Mouse (Mus musculus) kidney, embryonic 15.5 days (tissue): ENCODE data around the gene Olfr549. TPM values are rescaled to one million over a fixed set of nuclear protein-coding genes. Genes with fewer than 3 reads are reported as not detected.

Experiments
- polyA plus RNA-seq: library from polyadenylated mRNA; unstranded; fragments of >200 nt; fragmentation: Nextera tagmentation; extraction: Ambion mirVana; gene quantifications from 2 replicates; pipeline ENCODE4 v1.2.1, GENCODE M21; 2015

The Olfr549 gene
- polyA plus RNA-seq, 1 experiment from 2014 or later: not detected

Other genes starting within 250 kb of the Olfr549 start
- 155 and 159 TPM in 2 replicates for gene Rrm1, start 108.2 kb upstream of the Olfr549 start, polyA plus RNA-seq
- 0.38 and 0.48 TPM in 2 replicates for gene Olfr543, start 68.2 kb upstream of the Olfr549 start, polyA plus RNA-seq
- 0.09 TPM in 1 of 2 replicates, not detected in the other for gene Olfr544, start 61.6 kb upstream of the Olfr549 start, polyA plus RNA-seq
- gene Olfr545, start 50.3 kb upstream of the Olfr549 start, polyA plus RNA-seq: 0.09 and 0.16 TPM in 2 replicates
- gene Olfr547, start 15.1 kb upstream of the Olfr549 start, polyA plus RNA-seq: not detected in 2 replicates
- not detected in 2 replicates for gene Olfr548-ps1, start 9.0 kb upstream of the Olfr549 start, polyA plus RNA-seq
- gene Trim21, start 15.6 kb downstream of the Olfr549 start, polyA plus RNA-seq: 0.17 and 0.44 TPM in 2 replicates
- not detected in 2 replicates for gene Olfr550, start 21.6 kb downstream of the Olfr549 start, polyA plus RNA-seq
- not detected in 2 replicates for gene Olfr551, start 42.0 kb downstream of the Olfr549 start, polyA plus RNA-seq
- gene Olfr552, start 47.9 kb downstream of the Olfr549 start, polyA plus RNA-seq: not detected in 2 replicates
- not detected in 2 replicates for gene Olfr553, start 68.3 kb downstream of the Olfr549 start, polyA plus RNA-seq
- not detected in 2 replicates for gene Olfr554, start 88.6 kb downstream of the Olfr549 start, polyA plus RNA-seq
- gene Olfr555, start 109.0 kb downstream of the Olfr549 start, polyA plus RNA-seq: not detected in 2 replicates
- not detected in 2 replicates for gene Olfr556, start 115.0 kb downstream of the Olfr549 start, polyA plus RNA-seq
- gene Trim68, start 137.5 kb downstream of the Olfr549 start, polyA plus RNA-seq: 13.0 and 15.5 TPM in 2 replicates
- not detected in 2 replicates for gene Olfr557, start 146.0 kb downstream of the Olfr549 start, polyA plus RNA-seq
- gene Olfr558, start 152.3 kb downstream of the Olfr549 start, polyA plus RNA-seq: 0.78 and 0.81 TPM in 2 replicates
- gene Olfr33, start 169.2 kb downstream of the Olfr549 start, polyA plus RNA-seq: not detected in 2 replicates
- not detected in 2 replicates for gene Olfr559, start 177.6 kb downstream of the Olfr549 start, polyA plus RNA-seq
- not detected in 2 replicates for gene Olfr560, start 209.5 kb downstream of the Olfr549 start, polyA plus RNA-seq
- 0.27 and 0.48 TPM in 2 replicates for gene Olfr78, start 209.6 kb downstream of the Olfr549 start, polyA plus RNA-seq
- not detected in 2 replicates for gene Olfr561, start 221.4 kb downstream of the Olfr549 start, polyA plus RNA-seq